8 mouse cellular contexts compared by ENCODE assay signal in the genomic region with DNA sequence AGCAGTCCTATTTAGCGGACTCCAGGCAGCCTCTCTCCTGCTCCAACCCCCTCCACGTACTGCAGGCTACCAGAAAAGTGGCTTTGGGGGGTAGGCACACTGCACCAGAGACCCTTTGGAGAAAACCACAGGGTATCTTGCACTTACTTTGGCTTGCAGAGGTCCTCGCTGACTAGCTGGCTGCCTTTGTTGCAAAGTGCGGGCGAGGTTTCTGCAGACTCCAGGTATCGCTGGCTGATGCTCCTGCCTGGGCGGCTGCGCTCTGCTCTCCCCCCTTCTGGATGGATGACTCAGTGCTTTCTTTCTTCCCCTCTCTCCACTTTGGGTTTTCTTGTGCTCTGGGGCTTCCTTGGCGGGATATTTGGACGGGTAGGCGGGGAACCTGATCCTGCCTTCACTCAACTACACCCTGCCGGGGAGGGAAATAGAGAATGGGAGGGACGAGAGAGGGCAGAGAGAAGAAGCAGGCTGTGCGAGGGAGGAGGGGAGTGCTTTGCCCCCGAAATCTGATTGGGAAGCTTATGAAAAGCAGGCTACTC. TPM values are rescaled to one million over a fixed set of nuclear protein-coding genes. Genes with fewer than 3 reads are reported as not detected.
A peak's percentile ranks its signal among the peaks of the same experiment; 100 is the strongest.
DNase-seq lines count a peak whose midpoint lies in the region; ATAC-seq and TF ChIP-seq lines count a peak whose summit lies in the region.

Gene Ptn, minus strand, starts transcription at position 474 of the 539 bp plus-strand sequence.

- peaks cover 23% of the 10 kb centered on the region for H3K4me1 ChIP-seq in heart, embryonic 12.5 days (replicated peaks)
- no peaks in the 10 kb centered on the region; the same call in 1 of the 2 replicates for H3K4me1 ChIP-seq in stomach, postnatal 0 days (replicated peaks; ENCODE audit: control insufficient read depth, insufficient read depth)

- peak within 1 kb of the TSS; percentile 82 for H3K9ac ChIP-seq in heart, embryonic 12.5 days
- H3K9ac ChIP-seq in stomach, postnatal 0 days (ENCODE audit: low read length) = peak within 1 kb of the TSS; percentile 57

- WGBS in heart, embryonic 12.5 days = 1% methylated on average over 15 of the region's 15 CpGs
- under 1% methylated on average over 15 of the region's 15 CpGs for WGBS in stomach, postnatal 0 days

- H3K9me3 ChIP-seq in heart, embryonic 12.5 days (replicated peaks) = no peaks in the 10 kb centered on the region
- no peaks in the 10 kb centered on the region for H3K9me3 ChIP-seq in stomach, postnatal 0 days (ENCODE audit: control insufficient read depth, low read length)

- H3K27ac ChIP-seq in heart, embryonic 12.5 days (ENCODE audit: poor library complexity, severe bottlenecking) = peak within 1 kb of the TSS; percentile 81
- H3K27ac ChIP-seq in stomach, postnatal 0 days (replicated peaks) = peak within 1 kb of the TSS; percentile 84

- H3K36me3 ChIP-seq in heart, embryonic 12.5 days = peaks cover 6% of the 10 kb centered on the region; the same call in 1 of the 2 replicates
- no peaks in the 10 kb centered on the region for H3K36me3 ChIP-seq in stomach, postnatal 0 days (ENCODE audit: control insufficient read depth, insufficient read depth, low read length)

- H3K27me3 ChIP-seq in heart, embryonic 12.5 days (replicated peaks) = no peaks in the 10 kb centered on the region
- no peaks in the 10 kb centered on the region for H3K27me3 ChIP-seq in stomach, postnatal 0 days (ENCODE audit: control insufficient read depth, insufficient read depth, low read length)

- peak; percentile 57 for ATAC-seq in heart, embryonic 12.5 days (ENCODE audit: insufficient number of reproducible peaks, low FRiP score)
- ATAC-seq in stomach, postnatal 0 days (ENCODE audit: low FRiP score, low TSS enrichment) = peak; percentile 73
- ATAC-seq in granulocyte monocyte progenitor cell, adult 5-6 weeks (replicated peaks; ENCODE audit: poor library complexity, severe bottlenecking) = no peak; the same call in 1 of the 2 replicates

- peak within 1 kb of the TSS; percentile 64 for H3K4me3 ChIP-seq in heart, embryonic 12.5 days
- peak within 1 kb of the TSS; percentile 54 for H3K4me3 ChIP-seq in stomach, postnatal 0 days (ENCODE audit: low read depth, low read length)

- peak within 1 kb of the TSS; percentile 86 for H3K4me2 ChIP-seq in heart, embryonic 12.5 days
- H3K4me2 ChIP-seq in stomach, postnatal 0 days (replicated peaks; ENCODE audit: low read depth) = peak within 1 kb of the TSS; percentile 69

- no peak for TF ChIP-seq EP300 in stomach, postnatal 0 days (optimal IDR thresholded peaks at IDR 0.05)

- peak; percentile 23 for DNase-seq in ES-CJ7 (ENCODE audit: low read depth, low spot score)
- peak in 1 of 2 experiments; percentile 33 for DNase-seq in adrenal gland, adult 18-20 months (ENCODE audit: low spot score in 2 of 2)
- DNase-seq in embryo, embryonic 11.5 days (ENCODE audit: low read depth, low spot score) = peak; percentile 64
- peak; percentile 80 for DNase-seq in layer of hippocampus, adult 9-11 months
- peak; percentile 80 for DNase-seq in mesoderm, embryonic 11.5 days (ENCODE audit: low read depth, low spot score)
- peak; percentile 31 for DNase-seq in stomach, postnatal 0 days (ENCODE audit: low spot score)

- TF ChIP-seq CTCF in stomach, postnatal 0 days (IDR thresholded peaks at IDR 0.05; ENCODE audit: low read depth) = no peak; the same call in 1 of the 2 replicates

RNA-seq across cellular contexts. Expression of gene Ptn, which starts in this region (rescaled TPM):
- total RNA-seq in adrenal gland, adult 18-20 months (2021) = 10 to 100 TPM; 53.9 to 85.9 TPM
- 282 and 283 TPM in 2 replicates for polyA plus RNA-seq in heart, embryonic 12.5 days (2016; fragmentation: Nextera tagmentation; extraction: Ambion mirVana)
- 157 and 183 TPM in 2 replicates for polyA plus RNA-seq in stomach, postnatal 0 days (2015; fragmentation: Nextera tagmentation; extraction: Ambion mirVana)
- not detected in 2 replicates for total RNA-seq in granulocyte monocyte progenitor cell, adult 5-6 weeks (2014; fragmentation: Nextera tagmentation)
- not detected in 2 replicates for total RNA-seq in granulocyte monocyte progenitor cell, adult 5-6 weeks (2017)

Comparison
In these comparisons a context has a peak if more than half of its experiments do, and no peak if none do; other contexts are left out.
1. RNA of gene Ptn (total RNA-seq): 53.9 to 85.9 TPM in adrenal gland, adult 18-20 months; not detected in granulocyte monocyte progenitor cell, adult 5-6 weeks; every median in the first group is over 10 times any median in the second.